Mouse (Mus musculus) midbrain, embryonic 12.5 days (tissue): Measurements from ENCODE around the gene Bricd5. TPM values are rescaled to one million over a fixed set of nuclear protein-coding genes. Genes with fewer than 3 reads are reported as not detected.
A peak's percentile ranks its signal among the peaks of the same experiment; 100 is the strongest.

ENCODE experiments used
- ATAC-seq: fragments of 200-750 bp; cut with Nextera tagmentation; 2 replicates; pipeline ENCODE4 v1.8.0; 2017; ENCODE audit warnings: low read depth, moderate TSS enrichment, moderate library complexity; ENCODE audit not compliant: low FRiP score
- H3K27ac ChIP-seq: fragments of 300-500 bp; sonication (generic); replicated peaks from 2 replicates; pipeline ENCODE4 v1.5.1; 2016; ENCODE audit warnings: mild to moderate bottlenecking
- H3K27me3 ChIP-seq: fragments of 300-500 bp; sonication (generic); 2 replicates; pipeline ENCODE4 v1.6.1; 2016; ENCODE audit warnings: mild to moderate bottlenecking
- H3K36me3 ChIP-seq: fragments of 300-500 bp; sonication (generic); 2 replicates; pipeline ENCODE4 v1.6.1; 2016
- H3K4me1 ChIP-seq: fragments of 300-500 bp; sonication (generic); 2 replicates; pipeline ENCODE4 v1.6.1; 2016
- H3K4me2 ChIP-seq: fragments of 300-500 bp; sonication (generic); replicated peaks from 2 replicates; pipeline ENCODE4 v1.6.1; 2016; ENCODE audit warnings: mild to moderate bottlenecking, moderate library complexity
- H3K4me3 ChIP-seq: fragments of 300-500 bp; sonication (generic); 2 replicates; pipeline ENCODE4 v1.5.1; 2016; ENCODE audit warnings: mild to moderate bottlenecking
- H3K9ac ChIP-seq: fragments of 300-500 bp; sonication (generic); replicated peaks from 2 replicates; pipeline ENCODE4 v1.6.1; 2016; ENCODE audit warnings: mild to moderate bottlenecking, moderate library complexity
- H3K9me3 ChIP-seq: fragments of 300-500 bp; sonication (generic); 2 replicates; pipeline ENCODE4 v1.6.1; 2016; ENCODE audit warnings: mild to moderate bottlenecking
- WGBS: fragments of 180-500 bp; shearing (Covaris S2); methylation state at CpG from one replicate; pipeline ENCODE4 v1.1.7; 2016; 5-methylcytosine and 5-hydroxymethylcytosine counted together
- polyA plus RNA-seq: library from polyadenylated mRNA; unstranded; fragments of >200 nt; fragmentation: Nextera tagmentation; extraction: Ambion mirVana; gene quantifications from 2 replicates; pipeline ENCODE4 v1.2.1, GENCODE M21; 2016

Gene Bricd5
- polyA plus RNA-seq, 1 experiment from 2014 or later = not detected

- WGBS = 60% methylated on average over 6 of the region's 6 CpGs
Observed at GRCm38 (mm10) chr17:24463374-24464133, 10.1 kb upstream of the Bricd5 start.

DNA sequence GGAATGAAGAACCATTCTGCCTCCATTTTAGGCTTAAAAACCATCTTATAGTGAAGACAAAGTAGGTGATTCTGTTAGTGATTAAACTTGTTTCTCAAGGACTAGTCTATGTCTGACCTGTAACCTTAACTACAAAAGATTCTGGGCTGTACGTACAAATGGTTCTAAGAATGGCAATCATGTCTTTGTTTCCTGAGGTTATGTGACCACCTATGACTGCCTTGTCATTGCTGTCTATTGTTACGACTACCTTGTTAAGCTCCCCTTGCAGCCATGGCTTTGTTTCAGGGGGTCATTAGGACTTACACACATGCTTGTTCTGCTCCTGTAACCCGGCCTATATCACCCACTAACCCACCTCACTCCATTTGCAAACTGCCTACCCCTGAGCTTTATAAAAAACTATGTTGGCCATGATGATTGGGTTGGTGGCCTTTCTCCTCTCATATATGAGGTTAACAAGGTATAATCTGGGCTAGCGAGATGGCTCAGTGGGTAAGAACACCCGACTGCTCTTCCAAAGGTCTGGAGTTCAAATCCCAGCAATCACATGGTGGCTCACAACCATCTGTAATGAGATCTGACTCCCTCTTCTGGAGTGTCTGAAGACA lies 4.9 kb upstream of the Bricd5 start:
- Histone ChIP-seq H3K27me3 (no peaks in the 10 kb centered on the region), H3K4me1 (peaks cover 24% of the 10 kb centered on the region), H3K4me2 (no peak overlapping the region), H3K27ac (no peak overlapping the region), H3K4me3 (no peak overlapping the region), H3K9me3 (no peaks in the 10 kb centered on the region), H3K9ac (no peak overlapping the region), H3K36me3 (peaks cover 4% of the 10 kb centered on the region; the same call in 1 of the 2 replicates)
- 89% methylated on average over 5 of the region's 5 CpGs for WGBS
- ATAC-seq = no peak

More at GRCm38 (mm10) chr17:24463374-24464133, 10.1 kb upstream of the Bricd5 start:
- no peak overlapping the region for H3K4me2 ChIP-seq
- no peak for ATAC-seq
- no peaks in the 10 kb centered on the region for H3K9me3 ChIP-seq
- no peaks in the 10 kb centered on the region for H3K4me1 ChIP-seq
- no peaks in the 10 kb centered on the region for H3K27me3 ChIP-seq
- no peak overlapping the region for H3K27ac ChIP-seq
- H3K4me3 ChIP-seq = no peak overlapping the region
- no peak overlapping the region for H3K9ac ChIP-seq
- H3K36me3 ChIP-seq = no peaks in the 10 kb centered on the region

DNA sequence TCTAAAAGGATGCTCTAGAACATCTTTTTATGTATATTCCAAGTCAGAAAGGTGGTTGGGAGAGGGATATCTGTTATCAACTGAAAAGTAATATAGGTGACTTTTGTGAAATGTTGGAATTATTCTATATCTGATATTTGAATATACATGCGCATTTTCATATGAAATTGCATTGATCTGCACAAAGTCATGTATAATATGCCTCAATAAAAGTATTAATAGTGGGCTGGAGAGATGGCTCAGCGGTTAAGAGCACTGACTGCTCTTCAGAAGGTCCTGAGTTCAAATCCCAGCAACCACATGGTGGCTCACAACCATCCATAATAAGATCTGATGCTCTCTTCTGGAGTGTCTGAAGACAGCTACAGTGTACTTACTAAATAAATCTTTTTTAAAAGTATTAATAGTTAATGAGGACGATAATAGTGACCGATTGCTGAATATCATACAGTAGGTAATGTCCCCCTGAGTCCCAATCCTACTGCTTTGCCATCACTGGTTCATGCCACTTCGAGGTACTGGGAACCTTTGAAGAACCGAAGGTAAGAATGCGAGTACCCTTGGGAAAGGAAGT lies 4.3 kb upstream of the Bricd5 start:
- Histone ChIP-seq H3K9me3 (no peaks in the 10 kb centered on the region), H3K4me3 (peak overlapping the region; percentile 76), H3K27me3 (no peaks in the 10 kb centered on the region), H3K36me3 (peaks cover 10% of the 10 kb centered on the region), H3K4me1 (peaks cover 24% of the 10 kb centered on the region), H3K4me2 (peak overlapping the region; percentile 99), H3K9ac (peak overlapping the region; percentile 89), H3K27ac (peak overlapping the region; percentile 89)
- WGBS = 19% methylated on average over 7 of the region's 7 CpGs
- no peak for ATAC-seq

DNA sequence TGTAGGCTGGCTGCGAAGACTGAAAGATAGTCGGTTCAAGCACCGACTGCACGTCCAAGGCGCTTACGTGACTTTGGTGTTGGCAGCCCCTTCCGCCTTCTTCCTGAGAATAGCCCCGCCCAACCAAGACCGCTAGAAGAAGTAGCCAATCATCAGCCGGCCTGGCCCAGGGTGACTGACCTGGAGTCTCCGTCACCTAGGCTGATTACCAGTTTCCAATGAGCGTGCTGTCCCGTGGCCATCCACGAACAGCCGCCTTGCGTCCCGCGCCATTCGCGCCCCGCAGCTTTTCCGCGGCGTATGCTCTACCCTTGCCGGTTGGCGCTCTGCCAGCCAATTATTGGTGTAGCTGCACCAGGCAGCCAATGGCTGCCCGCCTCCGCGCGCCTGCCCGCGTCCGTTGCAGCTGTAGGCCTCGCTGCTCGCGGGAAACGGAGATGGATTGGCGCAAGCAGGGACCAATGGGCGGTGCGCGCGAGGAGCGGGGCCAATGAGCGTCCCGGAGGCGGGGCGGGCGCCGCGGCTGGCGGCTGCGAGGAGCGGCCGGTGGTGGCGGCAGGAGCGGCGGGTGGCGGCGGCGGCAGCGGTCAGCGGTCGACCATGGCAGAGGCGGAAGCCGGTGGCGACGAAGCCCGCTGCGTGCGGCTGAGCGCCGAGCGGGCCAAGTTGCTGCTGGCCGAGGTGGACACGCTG lies 3.6 kb upstream of the Bricd5 start, which contains the start of the genes E4f1 and Pgp:
Gene E4f1, minus strand, starts transcription at position 404 of the 693 bp plus-strand sequence.
Gene Pgp, plus strand, starts transcription at position 483 of the 693 bp plus-strand sequence.
- WGBS = under 1% methylated on average over 67 of the region's 75 CpGs

DNA sequence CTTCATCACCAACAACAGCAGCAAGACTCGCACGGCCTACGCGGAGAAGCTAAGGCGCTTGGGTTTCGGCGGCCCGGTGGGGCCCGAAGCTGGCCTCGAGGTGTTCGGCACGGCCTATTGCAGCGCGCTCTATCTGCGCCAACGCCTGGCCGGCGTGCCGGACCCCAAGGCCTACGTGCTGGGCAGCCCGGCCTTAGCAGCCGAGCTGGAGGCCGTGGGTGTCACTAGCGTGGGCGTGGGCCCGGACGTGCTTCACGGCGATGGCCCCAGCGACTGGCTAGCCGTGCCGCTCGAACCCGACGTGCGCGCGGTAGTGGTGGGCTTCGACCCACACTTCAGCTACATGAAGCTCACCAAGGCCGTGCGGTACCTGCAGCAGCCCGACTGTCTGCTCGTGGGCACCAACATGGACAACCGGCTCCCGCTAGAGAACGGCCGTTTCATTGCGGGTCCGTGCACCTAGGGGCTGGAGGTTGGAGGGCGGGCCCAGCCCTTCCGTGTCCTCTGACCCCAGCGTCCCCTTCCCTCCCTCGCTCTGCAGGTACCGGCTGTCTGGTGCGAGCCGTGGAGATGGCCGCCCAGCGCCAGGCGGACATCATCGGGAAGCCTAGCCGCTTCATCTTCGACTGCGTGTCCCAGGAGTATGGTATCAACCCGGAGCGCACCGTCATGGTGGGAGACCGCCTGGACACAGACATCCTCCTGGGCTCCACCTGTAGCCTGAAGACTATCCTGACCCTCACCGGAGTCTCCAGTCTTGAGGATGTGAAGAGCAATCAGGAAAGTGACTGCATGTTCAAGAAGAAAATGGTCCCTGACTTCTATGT lies 2.8 kb upstream of the Bricd5 start:
- Histone ChIP-seq H3K27ac (peak overlapping the region; percentile 89), H3K9ac (peak overlapping the region; percentile 89), H3K4me3 (peak overlapping the region; percentile 76), H3K4me2 (peak overlapping the region; percentile 99), H3K9me3 (no peaks in the 10 kb centered on the region), H3K36me3 (peaks cover 25% of the 10 kb centered on the region), H3K4me1 (peaks cover 24% of the 10 kb centered on the region), H3K27me3 (no peaks in the 10 kb centered on the region)
- ATAC-seq = peak; percentile 19; the same call in 1 of the 2 replicates
- under 1% methylated on average over 68 of the region's 68 CpGs for WGBS

More for the DNA sequence above, 3.6 kb upstream of the Bricd5 start, which contains the start of the genes E4f1 and Pgp:
- peak within 1 kb of the TSS; percentile 76 for H3K4me3 ChIP-seq
- H3K36me3 ChIP-seq = peaks cover 17% of the 10 kb centered on the region
- H3K27me3 ChIP-seq = no peaks in the 10 kb centered on the region
- peaks cover 24% of the 10 kb centered on the region for H3K4me1 ChIP-seq
- H3K4me2 ChIP-seq = peak within 1 kb of the TSS; percentile 99
- no peaks in the 10 kb centered on the region for H3K9me3 ChIP-seq
- peak; percentile 98 for ATAC-seq
- H3K27ac ChIP-seq = peak within 1 kb of the TSS; percentile 89
- H3K9ac ChIP-seq = peak within 1 kb of the TSS; percentile 89

- Histone ChIP-seq H3K27me3 (no peaks in the 10 kb centered on the region), H3K9ac (peak overlapping the region; percentile 89; the same call in 1 of the 2 replicates), H3K4me2 (peak overlapping the region; percentile 99), H3K27ac (no peak overlapping the region; the same call in 1 of the 2 replicates), H3K4me3 (peak overlapping the region; percentile 76; the same call in 1 of the 2 replicates), H3K9me3 (no peaks in the 10 kb centered on the region), H3K36me3 (peaks cover 41% of the 10 kb centered on the region), H3K4me1 (peaks cover 27% of the 10 kb centered on the region)
- WGBS = 95% methylated on average over 4 of the region's 4 CpGs
- no peak for ATAC-seq
Observed at GRCm38 (mm10) chr17:24472512-24472911, 1.2 kb upstream of the Bricd5 start.

GRCm38 (mm10) chr17:24474557-24474956 lies 873 bp downstream of the Bricd5 start:
- no peaks in the 10 kb centered on the region for H3K9me3 ChIP-seq
- no peaks in the 10 kb centered on the region for H3K27me3 ChIP-seq
- no peak overlapping the region for H3K4me2 ChIP-seq
- peaks cover 41% of the 10 kb centered on the region for H3K36me3 ChIP-seq
- peaks cover 36% of the 10 kb centered on the region for H3K4me1 ChIP-seq
- H3K4me3 ChIP-seq = no peak overlapping the region
- no peak for ATAC-seq
- no peak overlapping the region for H3K27ac ChIP-seq
- no peak overlapping the region for H3K9ac ChIP-seq
- WGBS = 78% methylated on average over 5 of the region's 5 CpGs

- peaks cover 43% of the 10 kb centered on the region for H3K4me1 ChIP-seq
- H3K36me3 ChIP-seq = peaks cover 41% of the 10 kb centered on the region
- no peaks in the 10 kb centered on the region for H3K9me3 ChIP-seq
- no peak overlapping the region for H3K4me2 ChIP-seq
- no peak for ATAC-seq
- 94% methylated on average over 6 of the region's 6 CpGs for WGBS
- H3K27me3 ChIP-seq = no peaks in the 10 kb centered on the region
- no peak overlapping the region for H3K27ac ChIP-seq
- no peak overlapping the region for H3K9ac ChIP-seq
- H3K4me3 ChIP-seq = no peak overlapping the region
Observed at GRCm38 (mm10) chr17:24475586-24475985, 1.9 kb downstream of the Bricd5 start.

DNA sequence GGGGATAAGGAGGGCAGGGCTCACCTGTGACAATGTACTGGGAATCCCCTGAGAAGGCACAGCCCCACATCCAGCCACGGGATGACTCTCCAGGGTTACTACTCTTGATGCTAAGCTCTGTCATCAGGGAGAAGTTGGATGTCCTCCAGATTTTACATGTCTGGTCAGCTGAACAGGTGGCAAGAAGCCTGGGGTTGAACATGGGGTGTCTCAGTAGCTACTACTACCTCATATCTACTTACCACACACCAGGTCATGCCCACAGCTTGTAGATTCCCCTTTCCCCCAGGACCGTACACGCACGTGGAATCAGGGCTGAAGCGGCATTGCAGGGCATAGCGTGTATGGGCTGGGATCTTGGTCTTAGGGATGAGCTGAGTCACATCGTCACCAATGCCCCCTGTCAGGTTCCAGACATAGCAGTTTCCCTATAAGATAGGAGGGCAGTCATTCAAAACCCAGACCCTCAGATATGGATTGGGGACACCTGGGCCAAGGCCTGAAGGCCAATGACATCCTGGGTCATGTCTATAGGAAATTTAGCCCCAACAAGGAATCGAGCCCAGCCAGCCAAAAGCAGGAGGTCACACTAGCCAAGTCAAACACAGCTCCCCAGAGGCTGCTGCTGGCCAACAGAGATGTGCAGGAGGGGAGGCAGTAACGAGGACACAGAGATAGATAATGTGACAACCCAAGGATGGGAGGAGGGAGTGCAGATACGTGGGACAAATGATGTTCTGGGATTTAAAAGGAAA lies 2.5 kb downstream of the Bricd5 start:
- H3K36me3 ChIP-seq = peaks cover 41% of the 10 kb centered on the region
- H3K9ac ChIP-seq = no peak overlapping the region
- H3K27me3 ChIP-seq = no peaks in the 10 kb centered on the region
- no peak overlapping the region for H3K27ac ChIP-seq
- H3K4me2 ChIP-seq = no peak overlapping the region
- ATAC-seq = no peak
- H3K9me3 ChIP-seq = no peaks in the 10 kb centered on the region
- H3K4me3 ChIP-seq = no peak overlapping the region
- WGBS = 94% methylated on average over 10 of the region's 10 CpGs
- H3K4me1 ChIP-seq = peaks cover 38% of the 10 kb centered on the region

GRCm38 (mm10) chr17:24477053-24477984 lies 3.6 kb downstream of the Bricd5 start:
- H3K27ac ChIP-seq = no peak overlapping the region
- ATAC-seq = no peak
- H3K27me3 ChIP-seq = no peaks in the 10 kb centered on the region
- WGBS = 92% methylated on average over 20 of the region's 20 CpGs
- H3K4me3 ChIP-seq = no peak overlapping the region
- peak overlapping the region; percentile 55; the same call in 1 of the 2 replicates for H3K4me2 ChIP-seq
- peak overlapping the region; percentile 73 for H3K9ac ChIP-seq
- peaks cover 27% of the 10 kb centered on the region for H3K4me1 ChIP-seq
- peaks cover 41% of the 10 kb centered on the region for H3K36me3 ChIP-seq
- no peaks in the 10 kb centered on the region for H3K9me3 ChIP-seq
